Mouse (Mus musculus) limb, embryonic 10.5 days (tissue): ENCODE results near the gene Dtd1. TPM values are rescaled to one million over a fixed set of nuclear protein-coding genes. Genes with fewer than 3 reads are reported as not detected.

Source experiments
- DNase-seq: peaks from one replicate; pipeline ENCODE4 v3.0.0-alpha.2; 2017; ENCODE audit warnings: low spot score
- H3K27ac ChIP-seq: fragments of 300-500 bp; sonication (generic); 2 replicates; pipeline ENCODE4 v1.5.1; 2016; ENCODE audit warnings: mild to moderate bottlenecking
- H3K27me3 ChIP-seq: fragments of 300-500 bp; sonication (generic); 2 replicates; pipeline ENCODE4 v1.6.1; 2016; ENCODE audit warnings: low read depth, mild to moderate bottlenecking; ENCODE audit not compliant: poor library complexity, severe bottlenecking
- H3K36me3 ChIP-seq: fragments of 300-500 bp; sonication (generic); 2 replicates; pipeline ENCODE4 v1.6.1; 2016; ENCODE audit warnings: mild to moderate bottlenecking, moderate library complexity
- H3K4me1 ChIP-seq: fragments of 300-500 bp; sonication (generic); 2 replicates; pipeline ENCODE4 v1.6.1; 2016
- H3K4me3 ChIP-seq: fragments of 300-500 bp; sonication (generic); 2 replicates; pipeline ENCODE4 v1.5.1; 2016; ENCODE audit warnings: mild to moderate bottlenecking, moderate library complexity
- H3K9me3 ChIP-seq: fragments of 300-500 bp; sonication (generic); replicated peaks from 2 replicates; pipeline ENCODE4 v1.6.1; 2016; ENCODE audit warnings: mild to moderate bottlenecking
- WGBS: fragments of 180-500 bp; shearing (Covaris S2); methylation state at CpG from one replicate; pipeline ENCODE4 v1.1.7; 2016; 5-methylcytosine and 5-hydroxymethylcytosine counted together
- polyA plus RNA-seq: library from polyadenylated mRNA; unstranded; fragments of >200 nt; fragmentation: Nextera tagmentation; extraction: Ambion mirVana; gene quantifications from 2 replicates; pipeline ENCODE4 v1.2.1, GENCODE M21; 2016

Gene Dtd1
- polyA plus RNA-seq, 1 experiment from 2014 or later: 35.4 TPM

DNA sequence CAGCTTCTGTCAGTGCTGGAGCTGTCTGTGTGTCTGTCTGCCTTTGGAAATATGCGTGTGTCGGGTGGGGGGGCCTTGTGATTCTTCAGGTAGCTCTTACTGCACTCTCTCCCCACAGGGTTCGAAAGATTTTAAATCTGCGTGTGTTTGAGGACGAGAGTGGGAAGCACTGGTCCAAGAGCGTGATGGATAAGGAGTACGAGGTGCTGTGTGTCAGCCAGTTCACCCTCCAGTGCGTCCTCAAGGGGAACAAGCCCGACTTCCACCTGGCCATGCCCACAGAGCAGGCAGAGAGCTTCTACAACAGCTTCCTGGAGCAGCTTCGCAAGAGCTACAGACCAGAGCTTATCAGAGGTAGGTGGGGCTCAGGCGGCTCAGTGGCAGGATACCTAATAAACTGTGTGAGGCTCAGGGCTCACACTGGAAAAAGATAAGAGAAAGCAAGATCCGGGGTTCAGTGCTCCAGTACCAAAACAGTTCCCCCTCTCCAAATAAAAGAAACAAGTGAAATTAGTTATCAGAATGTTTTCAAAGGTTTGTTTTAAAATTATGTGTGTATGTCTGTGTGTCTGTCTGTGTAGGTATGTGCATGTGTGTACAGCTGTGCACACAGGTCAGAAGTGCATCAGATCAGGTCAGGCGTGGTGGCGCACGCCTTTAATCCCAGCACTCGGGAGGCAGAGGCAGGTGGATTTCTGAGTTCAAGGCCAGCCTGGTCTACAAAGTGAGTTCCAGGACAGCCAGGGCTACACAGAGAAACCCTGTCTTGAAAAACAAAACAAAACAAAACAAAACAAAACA is 17.6 kb downstream of the Dtd1 start:
- no peaks in the 10 kb centered on the region for H3K27me3 ChIP-seq
- H3K36me3 ChIP-seq: no peaks in the 10 kb centered on the region
- WGBS: 90% methylated on average over 16 of the region's 16 CpGs
- H3K9me3 ChIP-seq: no peaks in the 10 kb centered on the region
- DNase-seq: no peak
- H3K27ac ChIP-seq: no peak overlapping the region
- no peaks in the 10 kb centered on the region for H3K4me1 ChIP-seq
- no peak overlapping the region for H3K4me3 ChIP-seq

- Histone ChIP-seq H3K36me3 (no peaks in the 10 kb centered on the region), H3K9me3 (no peaks in the 10 kb centered on the region), H3K4me1 (no peaks in the 10 kb centered on the region), H3K27ac (no peak overlapping the region), H3K4me3 (no peak overlapping the region), H3K27me3 (no peaks in the 10 kb centered on the region)
- WGBS: 91% methylated on average over 6 of the region's 6 CpGs
- peak; percentile 12 for DNase-seq
Observed at GRCm38 (mm10) chr2:144621491-144621890, 21.8 kb downstream of the Dtd1 start.

GRCm38 (mm10) chr2:144633551-144633950 is 33.9 kb downstream of the Dtd1 start:
- Histone ChIP-seq H3K4me1 (no peaks in the 10 kb centered on the region), H3K4me3 (no peak overlapping the region), H3K36me3 (no peaks in the 10 kb centered on the region), H3K27ac (no peak overlapping the region), H3K9me3 (no peaks in the 10 kb centered on the region), H3K27me3 (no peaks in the 10 kb centered on the region)
- peak; percentile 21 for DNase-seq
- 81% methylated on average over 2 of the region's 2 CpGs for WGBS

GRCm38 (mm10) chr2:144634231-144634630 is 34.5 kb downstream of the Dtd1 start:
- WGBS: 85% methylated on average over 5 of the region's 5 CpGs

GRCm38 (mm10) chr2:144634729-144635128 is 35.0 kb downstream of the Dtd1 start:
- no peak overlapping the region for H3K4me3 ChIP-seq
- no peak for DNase-seq
- H3K27me3 ChIP-seq: no peaks in the 10 kb centered on the region
- no peak overlapping the region for H3K27ac ChIP-seq
- H3K4me1 ChIP-seq: no peaks in the 10 kb centered on the region
- no peaks in the 10 kb centered on the region for H3K9me3 ChIP-seq
- no peaks in the 10 kb centered on the region for H3K36me3 ChIP-seq
- WGBS: 89% methylated on average over 2 of the region's 2 CpGs

More at GRCm38 (mm10) chr2:144634231-144634630, 34.5 kb downstream of the Dtd1 start:
- Histone ChIP-seq H3K9me3 (no peaks in the 10 kb centered on the region), H3K27me3 (no peaks in the 10 kb centered on the region), H3K4me1 (no peaks in the 10 kb centered on the region), H3K27ac (no peak overlapping the region), H3K36me3 (no peaks in the 10 kb centered on the region), H3K4me3 (no peak overlapping the region)
- DNase-seq: no peak

DNA sequence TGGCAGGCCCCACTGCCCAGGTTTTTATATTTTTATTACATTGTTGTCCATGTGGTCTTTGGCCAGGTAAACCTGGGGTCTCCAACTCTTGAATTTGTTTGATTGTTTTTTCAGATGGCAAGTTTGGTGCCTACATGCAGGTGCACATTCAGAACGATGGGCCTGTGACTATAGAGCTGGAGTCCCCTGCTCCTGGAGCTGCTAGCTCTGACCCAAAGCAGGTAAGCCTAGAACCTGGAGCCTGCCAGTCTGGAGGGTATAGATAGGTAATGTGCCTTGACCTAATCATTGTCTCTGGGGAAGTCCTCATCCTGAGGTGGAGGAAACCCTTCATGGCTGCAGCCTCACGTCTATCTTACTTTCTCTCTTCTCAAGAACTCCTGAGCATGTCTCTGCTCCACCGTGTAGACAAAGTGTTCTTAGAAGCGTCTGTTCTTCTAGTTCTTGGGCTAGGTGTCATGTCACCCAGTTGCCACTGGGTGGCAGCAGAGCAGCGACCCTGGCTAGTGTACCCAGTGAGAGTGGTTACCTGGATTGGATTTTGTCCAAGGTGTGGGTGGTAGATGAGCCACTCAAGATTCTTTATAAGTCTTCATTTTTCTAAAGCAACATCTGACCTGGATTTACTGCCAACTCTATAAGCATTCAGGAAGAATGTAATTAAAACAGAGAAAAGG is 36.1 kb downstream of the Dtd1 start:
- Histone ChIP-seq H3K4me3 (no peak overlapping the region), H3K27ac (no peak overlapping the region), H3K27me3 (no peaks in the 10 kb centered on the region), H3K4me1 (no peaks in the 10 kb centered on the region), H3K9me3 (no peaks in the 10 kb centered on the region), H3K36me3 (no peaks in the 10 kb centered on the region)
- peak; percentile 71 for DNase-seq
- 26% methylated on average over 5 of the region's 5 CpGs for WGBS

DNA sequence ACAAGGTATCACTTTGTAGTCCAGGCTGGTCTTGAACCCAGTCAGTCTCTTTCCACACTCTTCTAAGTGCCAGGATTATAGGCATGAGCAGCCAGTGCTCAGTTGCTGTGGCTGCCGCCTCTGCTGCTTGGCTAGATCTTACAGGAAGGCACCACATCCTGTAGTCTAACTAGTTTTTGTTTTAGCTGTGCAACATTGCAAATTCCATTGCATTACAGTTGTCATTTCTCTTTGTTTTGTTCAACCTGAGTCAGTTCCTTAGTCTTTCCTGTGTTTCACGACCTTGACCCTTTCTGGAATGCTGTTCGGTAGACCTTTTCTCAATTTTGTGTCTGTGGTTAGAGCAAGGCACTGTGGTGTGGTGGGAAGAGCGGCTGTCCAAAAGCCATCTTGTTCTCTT is 37.5 kb downstream of the Dtd1 start:
- no peak for DNase-seq
- WGBS: 86% methylated on average over 4 of the region's 4 CpGs
- H3K4me1 ChIP-seq: no peaks in the 10 kb centered on the region

GRCm38 (mm10) chr2:144637671-144638395 is 38.1 kb downstream of the Dtd1 start:
- H3K9me3 ChIP-seq: no peaks in the 10 kb centered on the region
- WGBS: 81% methylated on average over 12 of the region's 12 CpGs
- no peaks in the 10 kb centered on the region for H3K36me3 ChIP-seq
- no peaks in the 10 kb centered on the region for H3K27me3 ChIP-seq
- no peak for DNase-seq
- no peaks in the 10 kb centered on the region for H3K4me1 ChIP-seq
- H3K27ac ChIP-seq: no peak overlapping the region
- no peak overlapping the region for H3K4me3 ChIP-seq

More for the DNA sequence above, 37.5 kb downstream of the Dtd1 start:
- Histone ChIP-seq H3K9me3 (no peaks in the 10 kb centered on the region), H3K36me3 (no peaks in the 10 kb centered on the region), H3K4me3 (no peak overlapping the region), H3K27me3 (no peaks in the 10 kb centered on the region), H3K27ac (no peak overlapping the region)

GRCm38 (mm10) chr2:144638719-144639118 is 39.0 kb downstream of the Dtd1 start:
- H3K9me3 ChIP-seq: no peaks in the 10 kb centered on the region
- no peaks in the 10 kb centered on the region for H3K27me3 ChIP-seq
- no peak overlapping the region for H3K4me3 ChIP-seq
- no peaks in the 10 kb centered on the region for H3K36me3 ChIP-seq
- peaks cover 6% of the 10 kb centered on the region; the same call in 1 of the 2 replicates for H3K4me1 ChIP-seq
- no peak overlapping the region for H3K27ac ChIP-seq
- WGBS: 74% methylated on average over 4 of the region's 4 CpGs
- DNase-seq: no peak

- Histone ChIP-seq H3K36me3 (no peaks in the 10 kb centered on the region), H3K4me1 (peaks cover 6% of the 10 kb centered on the region; the same call in 1 of the 2 replicates), H3K4me3 (no peak overlapping the region), H3K9me3 (no peaks in the 10 kb centered on the region), H3K27me3 (no peaks in the 10 kb centered on the region), H3K27ac (no peak overlapping the region)
- no peak for DNase-seq
- 85% methylated on average over 7 of the region's 7 CpGs for WGBS
Observed at GRCm38 (mm10) chr2:144640101-144640500, 40.4 kb downstream of the Dtd1 start.

- H3K36me3 ChIP-seq: no peaks in the 10 kb centered on the region
- H3K27me3 ChIP-seq: no peaks in the 10 kb centered on the region
- H3K27ac ChIP-seq: no peak overlapping the region
- H3K4me1 ChIP-seq: peaks cover 6% of the 10 kb centered on the region; the same call in 1 of the 2 replicates
- 93% methylated on average over 4 of the region's 4 CpGs for WGBS
- DNase-seq: no peak
- no peak overlapping the region for H3K4me3 ChIP-seq
- H3K9me3 ChIP-seq: no peaks in the 10 kb centered on the region
Observed at GRCm38 (mm10) chr2:144641991-144642390, 42.3 kb downstream of the Dtd1 start.

- Histone ChIP-seq H3K27me3 (no peaks in the 10 kb centered on the region), H3K4me1 (peaks cover 6% of the 10 kb centered on the region; the same call in 1 of the 2 replicates), H3K27ac (no peak overlapping the region), H3K36me3 (no peaks in the 10 kb centered on the region), H3K9me3 (no peaks in the 10 kb centered on the region), H3K4me3 (no peak overlapping the region)
- 87% methylated on average over 10 of the region's 10 CpGs for WGBS
- DNase-seq: no peak
Observed at GRCm38 (mm10) chr2:144646360-144646759, 46.7 kb downstream of the Dtd1 start.

- Histone ChIP-seq H3K27me3 (no peaks in the 10 kb centered on the region), H3K4me3 (no peak overlapping the region), H3K4me1 (peaks cover 6% of the 10 kb centered on the region; the same call in 1 of the 2 replicates), H3K36me3 (no peaks in the 10 kb centered on the region), H3K27ac (no peak overlapping the region), H3K9me3 (no peaks in the 10 kb centered on the region)
- no peak for DNase-seq
- 86% methylated on average over 4 of the region's 4 CpGs for WGBS
Observed at GRCm38 (mm10) chr2:144647151-144647550, 47.5 kb downstream of the Dtd1 start.
